Mouse (Mus musculus) midbrain, embryonic 14.5 days (tissue): ENCODE data around the gene Gm5640. TPM values are rescaled to one million over a fixed set of nuclear protein-coding genes. Genes with fewer than 3 reads are reported as not detected.
"Not testable (repeated sequence)": the region's sequence is repeated elsewhere in the genome, so short reads cannot be mapped to it uniquely, and the experiment has no call there.

Experiments
- ATAC-seq: fragments of 200-750 bp; cut with Nextera tagmentation; 2 replicates; pipeline ENCODE4 v1.8.0; 2017; ENCODE audit warnings: moderate number of reproducible peaks, moderate library complexity; ENCODE audit not compliant: low FRiP score, low TSS enrichment
- DNase-seq: peaks from one replicate; pipeline ENCODE4 v3.0.0-alpha.2; 2015
- H3K27ac ChIP-seq: fragments of 300-500 bp; sonication (generic); replicated peaks from 2 replicates; pipeline ENCODE4 v1.5.1; 2014; ENCODE audit warnings: mild to moderate bottlenecking, low read depth, low read length, moderate library complexity
- H3K27me3 ChIP-seq: fragments of 300-500 bp; sonication (generic); 2 replicates; pipeline ENCODE4 v1.6.1; 2014; ENCODE audit warnings: low read length, control low read depth, mixed read lengths; ENCODE audit not compliant: control insufficient read depth, insufficient read depth
- H3K36me3 ChIP-seq: fragments of 300-500 bp; sonication (generic); 2 replicates; pipeline ENCODE4 v1.6.1; 2014; ENCODE audit warnings: low read length, control low read depth; ENCODE audit not compliant: control insufficient read depth, insufficient read depth
- H3K4me1 ChIP-seq: fragments of 300-500 bp; sonication (generic); 2 replicates; pipeline ENCODE4 v1.6.1; 2014; ENCODE audit warnings: mild to moderate bottlenecking, antibody characterized with exemption, low read length, control low read depth; ENCODE audit not compliant: control insufficient read depth, insufficient read depth
- H3K4me2 ChIP-seq: fragments of 300-500 bp; sonication (generic); 2 replicates; pipeline ENCODE4 v1.6.1; 2014; ENCODE audit warnings: mild to moderate bottlenecking, low read length, moderate library complexity
- H3K4me3 ChIP-seq: fragments of 300-500 bp; sonication (generic); replicated peaks from 2 replicates; pipeline ENCODE4 v1.5.1; 2014; ENCODE audit warnings: low read depth, low read length
- H3K9ac ChIP-seq: fragments of 300-500 bp; sonication (generic); replicated peaks from 2 replicates; pipeline ENCODE4 v1.6.1; 2014; ENCODE audit warnings: mild to moderate bottlenecking, low read length, moderate library complexity
- H3K9me3 ChIP-seq: fragments of 300-500 bp; sonication (generic); 2 replicates; pipeline ENCODE4 v1.6.1; 2016; ENCODE audit warnings: low read length, control low read depth, mixed read lengths; ENCODE audit not compliant: control insufficient read depth
- WGBS: fragments of 180-500 bp; shearing (Covaris S2); extraction: QIAGEN DNeasy Blood & Tissue Kit; methylation state at CpG from one replicate; pipeline ENCODE4 v1.1.7; 2014; 5-methylcytosine and 5-hydroxymethylcytosine counted together
- polyA plus RNA-seq: library from polyadenylated mRNA; unstranded; fragments of >200 nt; fragmentation: Nextera tagmentation; extraction: Ambion mirVana; gene quantifications from 2 replicates; pipeline ENCODE4 v1.2.1, GENCODE M21; 2014

Gm5640 gene
- polyA plus RNA-seq, result 0.17 TPM in 1 of 2 replicates, not detected in the other

DNA sequence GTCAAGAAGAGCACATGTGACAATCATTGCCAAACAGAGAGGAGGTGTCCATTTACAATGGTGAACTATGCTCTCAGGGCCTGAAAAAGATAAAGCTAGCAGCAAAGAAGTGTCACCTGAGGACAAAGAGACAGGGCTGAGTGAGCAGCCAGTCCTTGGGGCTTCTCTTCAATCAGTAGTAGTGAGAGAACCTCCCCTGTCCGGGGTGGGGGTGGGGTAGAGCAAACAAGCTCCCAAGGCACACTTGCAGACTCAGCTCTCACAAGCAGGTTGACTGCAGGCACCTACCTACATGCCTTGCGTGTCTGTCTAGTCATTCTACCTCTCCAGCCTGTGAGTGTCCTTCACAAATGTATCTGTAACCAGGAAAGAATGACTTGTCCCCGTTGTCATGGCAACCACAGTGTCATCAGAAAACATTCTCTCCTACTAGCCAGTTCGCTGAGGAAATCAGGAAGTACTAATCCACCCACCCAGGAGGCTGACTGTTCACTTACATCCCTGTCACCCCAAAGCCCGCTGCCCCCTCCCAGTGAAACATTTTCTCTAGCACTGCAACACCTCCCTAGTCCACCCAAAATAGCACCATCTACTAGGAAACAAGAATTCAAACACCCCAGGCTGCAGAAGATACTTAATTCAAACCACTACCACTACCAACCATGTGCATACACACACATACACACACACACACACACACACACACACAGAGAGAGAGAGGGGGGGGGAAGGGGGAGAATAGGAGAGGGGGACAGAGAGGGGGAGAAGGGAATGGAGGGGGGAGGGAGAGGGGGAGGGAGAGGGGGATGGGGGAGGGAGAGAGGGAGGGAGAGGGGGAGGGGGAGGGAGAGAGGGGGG, at the start of gene Gm5640:
Gene Gm5640, minus strand, starts transcription at position 170 of the 858 bp plus-strand sequence.
- peak; percentile 31 for DNase-seq

GRCm38 (mm10) chrX:74646393-74646792, 958 bp upstream of the Gm5640 start:
- not testable (repeated sequence) for H3K4me1 ChIP-seq, H3K9me3 ChIP-seq, H3K36me3 ChIP-seq, H3K4me2 ChIP-seq, DNase-seq, H3K27ac ChIP-seq, H3K27me3 ChIP-seq, H3K9ac ChIP-seq, H3K4me3 ChIP-seq, ATAC-seq
- WGBS, result no CpG with 5 or more reads among the region's 1 CpGs

More for the DNA sequence above, at the start of gene Gm5640:
- not testable (repeated sequence) for H3K27me3 ChIP-seq, H3K4me2 ChIP-seq, H3K9me3 ChIP-seq, H3K4me1 ChIP-seq, H3K9ac ChIP-seq, H3K27ac ChIP-seq, H3K4me3 ChIP-seq, H3K36me3 ChIP-seq
- ATAC-seq, result peak; percentile 68
- WGBS, result 44% methylated on average over 2 of the region's 5 CpGs

GRCm38 (mm10) chrX:74592379-74592778, 53.1 kb downstream of the Gm5640 start, which contains the start of gene Olfr1325:
Olfr1325 (plus strand) TSS chrX:74592679.
- no peak for DNase-seq
- no peaks in the 10 kb centered on the region for H3K36me3 ChIP-seq
- ATAC-seq, result no peak
- H3K4me1 ChIP-seq, result no peaks in the 10 kb centered on the region
- 81% methylated on average over 2 of the region's 2 CpGs for WGBS
- H3K9ac ChIP-seq, result no peak within 1 kb of the TSS
- no peak within 1 kb of the TSS for H3K27ac ChIP-seq
- H3K9me3 ChIP-seq, result no peaks in the 10 kb centered on the region
- H3K27me3 ChIP-seq, result no peaks in the 10 kb centered on the region
- no peak within 1 kb of the TSS for H3K4me2 ChIP-seq
- no peak within 1 kb of the TSS for H3K4me3 ChIP-seq

Other genes with a start within 250 kb of the Gm5640 start
- 55.6 and 59.5 TPM in 2 replicates for gene G6pdx, start 216.4 kb downstream of the Gm5640 start, polyA plus RNA-seq
- 0.37 TPM in 1 of 2 replicates, not detected in the other for gene Gm6880, start 164.2 kb downstream of the Gm5640 start, polyA plus RNA-seq
- gene Olfr1326-ps1, start 70.7 kb downstream of the Gm5640 start, polyA plus RNA-seq, result not detected in 2 replicates
- not detected in 2 replicates for gene Olfr1325, start 53.0 kb downstream of the Gm5640 start, polyA plus RNA-seq
- gene Gm6890, start 95.3 kb upstream of the Gm5640 start, polyA plus RNA-seq, result not detected in 2 replicates
- gene Gm5936, start 191.6 kb upstream of the Gm5640 start, polyA plus RNA-seq, result 0.38 TPM in 1 of 2 replicates, not detected in the other